Mouse (Mus musculus): Measurements from ENCODE around the gene Nrbp1. TPM values are rescaled to one million over a fixed set of nuclear protein-coding genes. Genes with fewer than 3 reads are reported as not detected.

Nrbp1 gene
- total and polyA plus RNA-seq, 3 experiments, result 17.3 to 77.1 (median 38.2) TPM

DNA sequence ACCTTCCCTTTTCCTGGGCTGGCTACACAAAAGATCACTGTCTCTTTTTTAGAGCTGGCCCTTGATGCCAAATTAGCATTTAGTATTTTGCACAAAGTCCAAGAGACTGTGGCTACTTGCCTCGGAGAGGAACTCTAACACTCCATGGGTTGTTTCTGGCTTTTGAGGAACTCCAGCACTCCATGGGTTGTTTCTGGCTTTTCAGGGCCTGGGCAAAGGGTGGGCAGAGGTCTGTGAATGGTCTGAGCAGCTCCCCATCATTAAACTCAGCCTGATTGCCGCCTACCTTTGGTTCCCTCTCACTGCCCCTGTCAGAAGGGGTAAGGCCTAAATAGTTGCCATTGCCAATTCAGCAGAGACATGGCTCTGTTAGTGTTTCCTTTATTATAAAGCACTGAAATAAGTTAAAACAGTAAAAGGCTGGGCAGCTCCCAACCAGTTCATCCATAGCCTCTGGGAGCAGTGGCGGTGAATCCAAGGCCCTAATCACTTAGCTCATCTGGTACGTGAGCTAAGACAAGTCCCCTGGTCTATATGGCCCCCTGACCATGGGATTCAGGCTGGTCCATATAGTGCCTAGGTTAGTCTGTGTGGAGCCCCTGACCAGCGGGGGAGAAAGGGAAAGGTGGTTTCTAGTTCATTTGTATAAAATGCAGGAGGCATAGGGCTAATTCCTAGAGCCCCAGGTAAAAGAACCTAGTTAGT is 41.9 kb upstream of the Nrbp1 start:
- ATAC-seq (ENCODE audit: extremely low read depth, insufficient number of reproducible peaks, low FRiP score, poor library complexity, severe bottlenecking) (no peak), DNase-seq (ENCODE audit: low spot score) (no peak)
- Histone ChIP-seq H3K4me1 (ENCODE audit: insufficient read depth, low read depth, low read length) (peaks cover 84% of the 10 kb centered on the region), H3K36me3 (replicated peaks) (peaks cover 89% of the 10 kb centered on the region), H3K27me3 (ENCODE audit: insufficient read depth, low read length) (no peaks in the 10 kb centered on the region), H3K4me3 (ENCODE audit: low read depth, low read length) (no peak overlapping the region; the same call in 1 of the 2 replicates), H3K9me3 (replicated peaks) (no peaks in the 10 kb centered on the region)
- no peak for TF ChIP-seq CTCF (IDR thresholded peaks at IDR 0.05; ENCODE audit: low read depth, low read length)
- TF ChIP-seq POLR2AphosphoS5 (IDR thresholded peaks at IDR 0.05; ENCODE audit: insufficient replicate concordance, low read depth, low read length), result no peak
- no peak for TF ChIP-seq GATA1 (IDR thresholded peaks at IDR 0.05; ENCODE audit: borderline replicate concordance, low read length)
- no peak for TF ChIP-seq GATA2 (IDR thresholded peaks at IDR 0.05; ENCODE audit: borderline replicate concordance, low read depth, low read length)
- TF ChIP-seq TAL1 (conservative IDR thresholded peaks at IDR 0.05; ENCODE audit: low read depth, low read length), result no peak

DNA sequence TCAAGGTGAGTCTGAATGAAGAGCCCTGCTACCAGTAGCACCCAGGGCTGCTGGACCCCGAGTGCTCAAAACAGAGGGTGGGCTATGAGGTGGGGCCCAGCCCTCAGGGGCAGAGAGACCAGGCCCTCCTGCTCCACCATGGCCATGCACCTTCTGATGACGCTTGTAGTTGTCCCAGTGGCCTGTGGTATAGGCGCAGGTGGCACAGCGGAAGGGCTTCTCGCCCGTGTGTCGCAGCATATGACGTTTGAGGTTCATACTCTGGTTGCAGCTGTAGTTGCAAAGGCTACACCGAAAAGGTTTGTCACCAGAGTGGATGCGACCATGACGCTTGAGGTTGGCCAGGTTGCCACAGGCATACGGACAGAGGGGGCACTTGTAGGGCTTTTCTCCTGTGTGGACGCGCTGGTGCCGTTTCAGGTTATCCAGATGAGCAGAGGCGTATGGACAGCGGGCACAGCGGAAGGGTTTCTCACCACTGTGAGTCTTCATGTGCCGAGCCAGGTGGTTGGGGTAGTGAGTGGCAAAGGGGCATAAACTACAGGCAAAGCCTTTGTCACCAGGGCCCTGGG is 41.3 kb upstream of the Nrbp1 start:
- Histone ChIP-seq H3K4me3 (ENCODE audit: low read depth, low read length) (peak overlapping the region; percentile 65; the same call in 1 of the 2 replicates), H3K27me3 (ENCODE audit: insufficient read depth, low read length) (no peaks in the 10 kb centered on the region), H3K36me3 (replicated peaks) (peaks cover 91% of the 10 kb centered on the region), H3K4me1 (ENCODE audit: insufficient read depth, low read depth, low read length) (peaks cover 82% of the 10 kb centered on the region), H3K9me3 (replicated peaks) (no peaks in the 10 kb centered on the region)
- DNase-seq (ENCODE audit: low spot score) (no peak), ATAC-seq (ENCODE audit: extremely low read depth, insufficient number of reproducible peaks, low FRiP score, poor library complexity, severe bottlenecking) (no peak)
- TF ChIP-seq GATA2 (IDR thresholded peaks at IDR 0.05; ENCODE audit: borderline replicate concordance, low read depth, low read length), result no peak
- TF ChIP-seq CTCF (IDR thresholded peaks at IDR 0.05; ENCODE audit: low read depth, low read length), result no peak
- no peak for TF ChIP-seq POLR2AphosphoS5 (IDR thresholded peaks at IDR 0.05; ENCODE audit: insufficient replicate concordance, low read depth, low read length)
- no peak for TF ChIP-seq GATA1 (IDR thresholded peaks at IDR 0.05; ENCODE audit: borderline replicate concordance, low read length)
- TF ChIP-seq TAL1 (conservative IDR thresholded peaks at IDR 0.05; ENCODE audit: low read depth, low read length), result no peak

- peak overlapping the region; percentile 65 for H3K4me3 ChIP-seq (ENCODE audit: low read depth, low read length)
- H3K36me3 ChIP-seq (replicated peaks), result peaks cover 91% of the 10 kb centered on the region
- no peaks in the 10 kb centered on the region for H3K27me3 ChIP-seq (ENCODE audit: insufficient read depth, low read length)
- DNase-seq (ENCODE audit: low spot score) (no peak), ATAC-seq (ENCODE audit: extremely low read depth, insufficient number of reproducible peaks, low FRiP score, poor library complexity, severe bottlenecking) (no peak)
- H3K4me1 ChIP-seq (ENCODE audit: insufficient read depth, low read depth, low read length), result peaks cover 79% of the 10 kb centered on the region
- TF ChIP-seq GATA2 (IDR thresholded peaks at IDR 0.05; ENCODE audit: borderline replicate concordance, low read depth, low read length) (no peak), POLR2AphosphoS5 (IDR thresholded peaks at IDR 0.05; ENCODE audit: insufficient replicate concordance, low read depth, low read length) (0 out of 2 replicates have a peak, but pooled peaks have one; percentile 67)
- H3K9me3 ChIP-seq (replicated peaks), result no peaks in the 10 kb centered on the region
These were observed 40.8 kb upstream of the Nrbp1 start for GRCm38 (mm10) chr5:31199893-31200292.

GRCm38 (mm10) chr5:31200327-31200768 is 40.3 kb upstream of the Nrbp1 start:
- ATAC-seq (ENCODE audit: extremely low read depth, insufficient number of reproducible peaks, low FRiP score, poor library complexity, severe bottlenecking), result no peak
- Histone ChIP-seq H3K9me3 (replicated peaks) (no peaks in the 10 kb centered on the region), H3K27me3 (ENCODE audit: insufficient read depth, low read length) (no peaks in the 10 kb centered on the region), H3K36me3 (replicated peaks) (peaks cover 91% of the 10 kb centered on the region), H3K4me3 (ENCODE audit: low read depth, low read length) (peak overlapping the region; percentile 65), H3K4me1 (ENCODE audit: insufficient read depth, low read depth, low read length) (peaks cover 76% of the 10 kb centered on the region)
- TF ChIP-seq GATA2 (IDR thresholded peaks at IDR 0.05; ENCODE audit: borderline replicate concordance, low read depth, low read length), result no peak
- 0 out of 2 replicates have a peak, but pooled peaks have one; percentile 23 for TF ChIP-seq POLR2AphosphoS5 (IDR thresholded peaks at IDR 0.05; ENCODE audit: insufficient replicate concordance, low read depth, low read length)
- DNase-seq (ENCODE audit: low spot score), result no peak

- no peaks in the 10 kb centered on the region for H3K27me3 ChIP-seq (ENCODE audit: insufficient read depth, low read length)
- peak overlapping the region; percentile 84 for H3K4me3 ChIP-seq (ENCODE audit: low read depth, low read length)
- H3K9me3 ChIP-seq (replicated peaks), result no peaks in the 10 kb centered on the region
- TF ChIP-seq TAL1 (conservative IDR thresholded peaks at IDR 0.05; ENCODE audit: low read depth, low read length) (no peak), GATA1 (IDR thresholded peaks at IDR 0.05; ENCODE audit: borderline replicate concordance, low read length) (no peak), CTCF (IDR thresholded peaks at IDR 0.05; ENCODE audit: low read depth, low read length) (no peak), GATA2 (IDR thresholded peaks at IDR 0.05; ENCODE audit: borderline replicate concordance, low read depth, low read length) (no peak), POLR2AphosphoS5 (IDR thresholded peaks at IDR 0.05; ENCODE audit: insufficient replicate concordance, low read depth, low read length) (no peak)
- DNase-seq (ENCODE audit: low spot score) (no peak), ATAC-seq (ENCODE audit: extremely low read depth, insufficient number of reproducible peaks, low FRiP score, poor library complexity, severe bottlenecking) (no peak)
- H3K4me1 ChIP-seq (ENCODE audit: insufficient read depth, low read depth, low read length), result peaks cover 72% of the 10 kb centered on the region
- H3K36me3 ChIP-seq (replicated peaks), result peaks cover 91% of the 10 kb centered on the region
These were observed 39.5 kb upstream of the Nrbp1 start for GRCm38 (mm10) chr5:31201042-31201741.
